Mouse (Mus musculus): ENCODE results near the gene Adgb. TPM values are rescaled to one million over a fixed set of nuclear protein-coding genes. Genes with fewer than 3 reads are reported as not detected.
A peak's percentile ranks its signal among the peaks of the same experiment; 100 is the strongest.

Gene Adgb
- polyA plus RNA-seq, 1 experiment from 2014 or later = 0.31 TPM

- Histone ChIP-seq H3K9ac (no peak overlapping the region), H3K4me3 (replicated peaks) (no peak overlapping the region), H3K27me3 (replicated peaks) (no peaks in the 10 kb centered on the region), H3K4me1 (replicated peaks) (no peaks in the 10 kb centered on the region), H3K4me2 (replicated peaks) (no peak overlapping the region), H3K27ac (no peak overlapping the region), H3K36me3 (no peaks in the 10 kb centered on the region), H3K9me3 (no peaks in the 10 kb centered on the region)
- no peak for ATAC-seq
- WGBS = 56% methylated on average over 5 of the region's 5 CpGs
Measured at GRCm38 (mm10) chr10:10429635-10430034, 42.5 kb downstream of the Adgb start.

GRCm38 (mm10) chr10:10429032-10429431, 43.1 kb downstream of the Adgb start:
- Histone ChIP-seq H3K9ac (no peak overlapping the region), H3K9me3 (no peaks in the 10 kb centered on the region), H3K4me3 (replicated peaks) (no peak overlapping the region), H3K36me3 (no peaks in the 10 kb centered on the region), H3K27me3 (replicated peaks) (no peaks in the 10 kb centered on the region), H3K27ac (no peak overlapping the region), H3K4me2 (replicated peaks) (no peak overlapping the region), H3K4me1 (replicated peaks) (no peaks in the 10 kb centered on the region)
- WGBS = 88% methylated on average over 7 of the region's 7 CpGs
- ATAC-seq = no peak

GRCm38 (mm10) chr10:10424383-10424782, 47.7 kb downstream of the Adgb start:
- Histone ChIP-seq H3K4me3 (replicated peaks) (no peak overlapping the region), H3K9ac (no peak overlapping the region), H3K9me3 (no peaks in the 10 kb centered on the region), H3K4me2 (replicated peaks) (no peak overlapping the region), H3K4me1 (replicated peaks) (no peaks in the 10 kb centered on the region), H3K27me3 (replicated peaks) (no peaks in the 10 kb centered on the region), H3K27ac (no peak overlapping the region), H3K36me3 (no peaks in the 10 kb centered on the region)
- 88% methylated on average over 2 of the region's 2 CpGs for WGBS
- no peak for ATAC-seq

- 39% methylated on average over 5 of the region's 5 CpGs for WGBS
- H3K27ac ChIP-seq = no peak overlapping the region
- H3K4me3 ChIP-seq (replicated peaks) = no peak overlapping the region
- H3K4me2 ChIP-seq (replicated peaks) = no peak overlapping the region
- no peaks in the 10 kb centered on the region for H3K4me1 ChIP-seq (replicated peaks)
- H3K36me3 ChIP-seq = no peaks in the 10 kb centered on the region
- H3K9me3 ChIP-seq = no peaks in the 10 kb centered on the region
- no peaks in the 10 kb centered on the region for H3K27me3 ChIP-seq (replicated peaks)
- no peak for ATAC-seq
- no peak overlapping the region for H3K9ac ChIP-seq
Measured at GRCm38 (mm10) chr10:10411046-10411445, 61.1 kb downstream of the Adgb start.

- peak; percentile 77; the same call in 1 of the 2 replicates for ATAC-seq
Measured at GRCm38 (mm10) chr10:10408166-10408565, 64.0 kb downstream of the Adgb start.

GRCm38 (mm10) chr10:10395784-10396481, 76.2 kb downstream of the Adgb start:
- H3K9me3 ChIP-seq = no peaks in the 10 kb centered on the region
- no peak overlapping the region for H3K9ac ChIP-seq
- H3K4me2 ChIP-seq (replicated peaks) = no peak overlapping the region
- no peaks in the 10 kb centered on the region for H3K27me3 ChIP-seq (replicated peaks)
- WGBS = 75% methylated on average over 4 of the region's 4 CpGs
- no peak for ATAC-seq
- no peak overlapping the region for H3K27ac ChIP-seq
- no peak overlapping the region for H3K4me3 ChIP-seq (replicated peaks)
- no peaks in the 10 kb centered on the region for H3K4me1 ChIP-seq (replicated peaks)
- no peaks in the 10 kb centered on the region for H3K36me3 ChIP-seq

More at GRCm38 (mm10) chr10:10408166-10408565, 64.0 kb downstream of the Adgb start:
- Histone ChIP-seq H3K9me3 (no peaks in the 10 kb centered on the region), H3K4me1 (replicated peaks) (no peaks in the 10 kb centered on the region), H3K36me3 (no peaks in the 10 kb centered on the region), H3K27me3 (replicated peaks) (no peaks in the 10 kb centered on the region), H3K9ac (no peak overlapping the region), H3K4me3 (replicated peaks) (no peak overlapping the region), H3K27ac (no peak overlapping the region), H3K4me2 (replicated peaks) (no peak overlapping the region)
- 29% methylated on average over 3 of the region's 3 CpGs for WGBS

- no peaks in the 10 kb centered on the region for H3K9me3 ChIP-seq
- WGBS = 69% methylated on average over 1 of the region's 1 CpGs
- H3K27ac ChIP-seq = no peak overlapping the region
- H3K9ac ChIP-seq = no peak overlapping the region
- no peaks in the 10 kb centered on the region for H3K36me3 ChIP-seq
- no peaks in the 10 kb centered on the region for H3K27me3 ChIP-seq (replicated peaks)
- ATAC-seq = no peak
- H3K4me1 ChIP-seq (replicated peaks) = no peaks in the 10 kb centered on the region
- no peak overlapping the region for H3K4me3 ChIP-seq (replicated peaks)
- no peak overlapping the region for H3K4me2 ChIP-seq (replicated peaks)
Measured at GRCm38 (mm10) chr10:10374629-10375028, 97.5 kb downstream of the Adgb start.

GRCm38 (mm10) chr10:10364025-10364424, 108.1 kb downstream of the Adgb start:
- Histone ChIP-seq H3K4me1 (replicated peaks) (no peaks in the 10 kb centered on the region), H3K4me2 (replicated peaks) (no peak overlapping the region), H3K27ac (no peak overlapping the region), H3K9ac (no peak overlapping the region), H3K9me3 (no peaks in the 10 kb centered on the region), H3K36me3 (no peaks in the 10 kb centered on the region), H3K27me3 (replicated peaks) (no peaks in the 10 kb centered on the region), H3K4me3 (replicated peaks) (no peak overlapping the region)
- no peak for ATAC-seq
- 58% methylated on average over 1 of the region's 1 CpGs for WGBS

- peak; percentile 36; the same call in 1 of the 2 replicates for ATAC-seq
- Histone ChIP-seq H3K4me2 (replicated peaks) (no peak overlapping the region), H3K27ac (no peak overlapping the region), H3K4me1 (replicated peaks) (no peaks in the 10 kb centered on the region), H3K27me3 (replicated peaks) (no peaks in the 10 kb centered on the region), H3K9me3 (no peaks in the 10 kb centered on the region), H3K4me3 (replicated peaks) (no peak overlapping the region), H3K36me3 (no peaks in the 10 kb centered on the region), H3K9ac (no peak overlapping the region)
- WGBS = 15% methylated on average over 3 of the region's 3 CpGs
Measured at GRCm38 (mm10) chr10:10355605-10356227, 116.4 kb downstream of the Adgb start.

- Histone ChIP-seq H3K27me3 (replicated peaks) (no peaks in the 10 kb centered on the region), H3K4me3 (replicated peaks) (no peak overlapping the region), H3K4me2 (replicated peaks) (no peak overlapping the region), H3K9me3 (no peaks in the 10 kb centered on the region), H3K36me3 (no peaks in the 10 kb centered on the region), H3K4me1 (replicated peaks) (no peaks in the 10 kb centered on the region), H3K9ac (no peak overlapping the region), H3K27ac (no peak overlapping the region)
- 83% methylated on average over 3 of the region's 3 CpGs for WGBS
- ATAC-seq = no peak
Measured at GRCm38 (mm10) chr10:10352184-10352583, 119.9 kb downstream of the Adgb start.

- Histone ChIP-seq H3K4me3 (replicated peaks) (no peak overlapping the region), H3K36me3 (no peaks in the 10 kb centered on the region), H3K4me2 (replicated peaks) (no peak overlapping the region), H3K27me3 (replicated peaks) (no peaks in the 10 kb centered on the region), H3K9ac (no peak overlapping the region), H3K27ac (no peak overlapping the region), H3K9me3 (no peaks in the 10 kb centered on the region), H3K4me1 (replicated peaks) (no peaks in the 10 kb centered on the region)
- 84% methylated on average over 3 of the region's 3 CpGs for WGBS
- ATAC-seq = no peak
Measured at GRCm38 (mm10) chr10:10350550-10350949, 121.6 kb downstream of the Adgb start.

- 91% methylated on average over 3 of the region's 3 CpGs for WGBS
Measured at GRCm38 (mm10) chr10:10343930-10344329, 128.2 kb downstream of the Adgb start.

GRCm38 (mm10) chr10:10325560-10325959, 146.6 kb downstream of the Adgb start:
- Histone ChIP-seq H3K4me2 (replicated peaks) (no peak overlapping the region), H3K9me3 (no peaks in the 10 kb centered on the region), H3K4me3 (replicated peaks) (no peak overlapping the region), H3K27me3 (replicated peaks) (no peaks in the 10 kb centered on the region), H3K9ac (no peak overlapping the region), H3K27ac (no peak overlapping the region), H3K36me3 (no peaks in the 10 kb centered on the region), H3K4me1 (replicated peaks) (no peaks in the 10 kb centered on the region)
- 78% methylated on average over 2 of the region's 2 CpGs for WGBS
- no peak for ATAC-seq

More at GRCm38 (mm10) chr10:10343930-10344329, 128.2 kb downstream of the Adgb start:
- no peak overlapping the region for H3K4me3 ChIP-seq (replicated peaks)
- no peak for ATAC-seq
- H3K4me2 ChIP-seq (replicated peaks) = no peak overlapping the region
- H3K36me3 ChIP-seq = no peaks in the 10 kb centered on the region
- H3K27me3 ChIP-seq (replicated peaks) = no peaks in the 10 kb centered on the region
- H3K27ac ChIP-seq = no peak overlapping the region
- no peaks in the 10 kb centered on the region for H3K4me1 ChIP-seq (replicated peaks)
- H3K9me3 ChIP-seq = no peaks in the 10 kb centered on the region
- no peak overlapping the region for H3K9ac ChIP-seq
